Mouse (Mus musculus) MN1 (cell line): ENCODE data around the gene Guca1b.
A peak's percentile ranks its signal among the peaks of the same experiment; 100 is the strongest.
"Not testable (repeated sequence)": the region's sequence is repeated elsewhere in the genome, so short reads cannot be mapped to it uniquely, and the experiment has no call there.

ENCODE experiments used
- DNase-seq: peaks from one replicate; pipeline ENCODE4 v3.0.0-alpha.2; 2016; ENCODE audit warnings: low spot score

Gene Guca1b

GRCm38 (mm10) chr17:47409897-47410861 is 25.0 kb downstream of the Guca1b start:
- not testable (repeated sequence) for DNase-seq

- no peak for DNase-seq
Measured at GRCm38 (mm10) chr17:47420195-47420594, 35.0 kb downstream of the Guca1b start.

- DNase-seq = no peak
Measured at GRCm38 (mm10) chr17:47421566-47421965, 36.4 kb downstream of the Guca1b start.

- DNase-seq = not testable (repeated sequence)
Measured at GRCm38 (mm10) chr17:47422616-47423015, 37.4 kb downstream of the Guca1b start.

- DNase-seq = no peak
Measured at GRCm38 (mm10) chr17:47424186-47424585, 39.0 kb downstream of the Guca1b start.

DNA sequence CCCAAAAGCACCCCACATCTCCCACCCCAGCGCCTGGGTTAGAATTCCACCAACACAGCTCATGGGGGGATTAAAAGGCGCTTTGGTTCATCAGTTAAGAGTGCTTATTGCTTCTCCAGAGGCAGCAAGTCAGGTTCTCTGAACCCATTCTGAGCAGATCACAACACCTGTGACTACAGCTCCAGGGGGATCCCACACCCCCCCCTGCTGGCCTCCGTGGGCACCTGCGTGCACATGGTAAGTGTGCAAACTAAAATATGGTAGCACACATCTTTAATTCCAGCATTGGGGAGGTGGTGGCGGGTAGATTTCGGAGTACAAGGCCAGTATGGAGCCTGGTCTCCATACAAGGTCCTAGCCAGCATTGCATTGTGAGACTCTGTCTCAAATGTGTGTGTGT is 42.1 kb downstream of the Guca1b start:
- DNase-seq = peak; percentile 39

DNA sequence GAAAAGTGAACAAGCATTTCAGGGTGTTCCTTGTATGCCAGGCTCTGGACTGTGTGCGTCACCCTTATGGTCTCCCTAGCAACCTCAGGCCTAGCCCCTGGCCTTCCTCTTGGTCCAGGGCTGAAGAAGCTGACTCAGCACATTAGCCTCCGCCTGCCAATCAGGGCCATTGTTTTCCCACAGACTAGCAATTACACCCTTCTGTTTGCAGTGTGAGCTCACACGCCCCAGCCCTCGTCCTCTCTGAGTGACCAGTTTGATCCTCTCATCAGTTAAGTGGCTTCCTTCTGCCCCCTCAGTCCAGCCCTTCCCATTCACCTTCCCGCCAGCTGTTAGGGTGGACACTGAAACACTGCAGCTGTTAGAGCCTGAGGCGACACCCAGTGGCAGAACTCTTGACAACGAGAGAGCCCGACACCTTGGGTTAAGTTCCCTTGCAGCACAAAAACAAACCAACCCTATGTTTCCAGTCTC is 43.7 kb downstream of the Guca1b start:
- peak; percentile 85 for DNase-seq

GRCm38 (mm10) chr17:47430815-47431214 is 45.6 kb downstream of the Guca1b start:
- DNase-seq = peak; percentile 18

DNA sequence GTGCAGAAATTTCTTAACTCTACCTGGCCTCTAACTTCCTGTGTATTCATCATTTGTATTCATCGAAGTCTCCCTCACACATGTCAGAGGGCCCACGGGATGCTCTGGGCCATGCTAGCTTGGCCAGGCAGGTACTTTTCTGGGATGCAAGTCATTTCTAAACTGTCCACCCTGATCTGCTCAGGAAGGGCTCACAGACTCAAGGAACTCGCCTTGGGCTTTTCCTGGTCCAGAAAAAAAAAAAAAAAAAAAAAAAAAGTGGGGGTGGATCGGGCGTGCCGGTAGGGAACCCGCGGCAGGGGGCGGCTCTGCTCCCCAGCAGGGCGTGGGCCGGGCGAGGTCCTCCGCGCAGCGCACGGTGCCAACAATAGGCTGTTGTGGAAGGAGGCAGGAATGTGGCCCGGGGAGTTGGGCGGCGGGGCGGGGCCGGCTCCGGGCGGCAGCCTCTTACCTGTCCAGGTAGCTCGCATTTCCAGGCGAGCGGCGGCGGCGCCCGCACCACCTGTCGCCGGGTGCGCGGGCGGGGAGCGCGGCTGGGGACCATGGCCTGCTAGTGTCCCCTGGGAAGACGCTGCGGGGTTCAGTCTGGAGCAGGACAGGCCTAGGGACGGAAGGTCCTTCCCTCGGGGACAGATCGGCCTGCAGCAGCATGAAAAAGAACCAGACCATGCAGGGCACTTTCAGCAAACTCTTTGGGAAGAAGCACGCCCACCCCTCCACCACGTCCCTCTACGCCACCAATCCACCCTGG is 51.1 kb downstream of the Guca1b start, which contains the start of gene AI661453:
Gene AI661453 (plus strand): TSS at position 460 of the 751 bp plus-strand sequence.
- DNase-seq = peak; percentile 30

DNA sequence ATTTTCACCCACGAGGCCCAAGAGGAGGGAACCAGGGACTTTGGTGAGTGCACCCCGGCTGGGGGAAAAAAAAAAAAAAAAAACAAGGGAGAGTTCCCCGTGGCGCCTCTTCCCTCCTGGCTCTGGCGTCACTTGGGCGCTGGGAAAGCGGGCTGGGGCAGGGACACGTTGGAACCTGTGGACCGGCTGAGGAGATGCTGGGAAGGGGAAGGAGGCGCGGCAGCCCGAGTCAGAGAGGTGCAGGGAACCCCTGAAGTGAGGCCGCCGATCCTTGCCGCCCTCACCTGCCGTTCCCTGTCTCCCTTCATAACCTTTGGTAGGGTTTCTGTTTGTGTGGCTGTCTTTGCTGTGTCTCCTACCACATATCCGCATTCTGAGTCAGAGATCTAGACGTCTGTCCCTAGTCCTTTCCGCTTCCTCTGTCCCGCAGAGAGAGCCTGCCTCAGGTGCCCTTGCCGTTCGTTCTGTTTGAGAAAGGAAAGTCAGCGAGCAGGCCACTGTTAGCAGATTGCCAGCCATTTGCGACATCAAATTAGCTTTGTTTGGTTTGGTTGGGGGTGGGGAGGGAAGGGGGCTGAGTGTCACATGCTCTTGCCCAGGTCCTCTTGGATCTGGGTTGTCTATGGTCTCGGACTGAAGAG is 51.8 kb downstream of the Guca1b start, which contains the start of gene 1700001C19Rik:
Gene 1700001C19Rik (minus strand): TSS at position 470 of the 641 bp plus-strand sequence.
- no peak for DNase-seq

DNA sequence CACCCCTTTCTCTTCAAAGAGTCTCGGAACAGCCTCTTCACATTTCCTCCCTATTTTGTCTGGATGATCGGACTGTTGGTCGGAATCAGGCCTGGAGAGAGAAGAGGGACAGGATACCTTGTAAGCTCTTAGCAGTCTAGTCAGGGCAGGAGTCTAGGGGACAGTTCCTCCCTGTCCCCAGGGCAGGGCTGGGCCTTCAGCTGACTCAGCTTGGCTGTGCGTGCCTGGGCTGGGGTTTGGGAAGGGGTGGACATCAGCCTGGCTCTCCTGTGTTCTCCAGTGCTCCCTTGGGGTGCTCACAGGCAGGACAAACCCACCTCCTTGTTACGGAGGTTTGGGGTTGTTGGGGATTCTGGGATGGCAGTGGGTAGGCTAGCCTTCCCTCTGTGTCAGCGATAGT is 53.4 kb downstream of the Guca1b start:
- DNase-seq = no peak

- no peak for DNase-seq
Measured at GRCm38 (mm10) chr17:47439396-47440028, 54.3 kb downstream of the Guca1b start.

- peak; percentile 34 for DNase-seq
Measured at GRCm38 (mm10) chr17:47440359-47440890, 55.2 kb downstream of the Guca1b start.

DNA sequence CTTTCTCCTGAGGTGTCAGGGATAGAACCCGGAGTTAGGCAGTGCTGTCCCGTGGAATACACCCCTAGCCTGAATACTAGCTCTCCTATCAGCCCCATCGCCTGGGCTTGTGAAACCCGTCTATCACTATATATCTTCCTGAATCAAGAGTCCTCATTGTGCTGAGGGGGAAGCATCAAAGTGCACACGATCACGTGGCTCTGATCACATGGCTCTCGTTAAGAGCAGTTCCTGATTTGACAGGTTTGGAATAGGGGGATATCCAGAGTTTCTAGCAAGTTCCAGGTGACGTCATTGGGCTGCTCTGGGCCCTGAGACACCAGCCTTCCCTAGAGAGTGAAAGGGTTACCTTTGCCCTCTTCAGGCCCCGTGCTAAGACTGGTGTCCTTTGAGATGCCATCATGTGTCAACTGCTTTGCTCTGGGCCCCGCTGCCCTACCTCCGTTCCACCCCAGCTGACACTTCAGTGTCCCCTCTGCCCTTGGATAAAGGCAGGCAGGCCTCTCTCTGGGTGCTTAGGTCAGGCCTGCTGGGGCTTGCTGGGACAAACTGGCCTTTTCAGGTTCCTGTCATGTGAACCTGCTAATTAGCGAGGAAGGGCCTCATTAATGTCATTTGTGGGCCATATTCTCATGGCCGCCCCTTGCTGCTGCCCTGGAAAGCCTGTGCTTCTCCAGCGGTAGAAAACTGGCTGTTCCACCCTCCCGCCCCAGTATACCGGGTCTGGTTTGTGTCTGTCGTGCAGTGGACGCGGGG is 56.3 kb downstream of the Guca1b start:
- DNase-seq = peak; percentile 63

DNA sequence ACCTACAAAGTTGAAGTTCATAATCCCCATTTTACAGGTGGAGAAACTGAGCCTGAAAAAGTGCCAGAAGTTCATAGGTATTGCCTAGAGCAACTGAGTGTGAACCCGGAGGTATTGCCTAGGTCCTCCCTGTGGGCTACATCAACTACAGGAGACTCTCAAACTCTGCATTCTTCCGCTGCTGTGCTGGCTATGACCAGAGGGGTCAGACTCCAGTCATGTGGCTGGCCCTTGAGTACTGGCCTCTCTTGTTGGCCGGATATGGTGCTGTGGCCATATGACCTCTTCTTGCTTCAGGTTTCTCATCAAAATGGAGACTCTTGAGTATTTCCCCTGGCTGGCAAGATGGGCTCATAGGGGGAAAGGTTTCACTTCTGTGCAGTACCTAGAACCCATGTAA is 57.1 kb downstream of the Guca1b start:
- peak; percentile 16 for DNase-seq
